Mouse (Mus musculus): ENCODE data around the gene Myh14. TPM values are rescaled to one million over a fixed set of nuclear protein-coding genes. Genes with fewer than 3 reads are reported as not detected.

Myh14 gene
- polyA plus RNA-seq, 1 experiment from 2014 or later = 2.4 TPM

DNA sequence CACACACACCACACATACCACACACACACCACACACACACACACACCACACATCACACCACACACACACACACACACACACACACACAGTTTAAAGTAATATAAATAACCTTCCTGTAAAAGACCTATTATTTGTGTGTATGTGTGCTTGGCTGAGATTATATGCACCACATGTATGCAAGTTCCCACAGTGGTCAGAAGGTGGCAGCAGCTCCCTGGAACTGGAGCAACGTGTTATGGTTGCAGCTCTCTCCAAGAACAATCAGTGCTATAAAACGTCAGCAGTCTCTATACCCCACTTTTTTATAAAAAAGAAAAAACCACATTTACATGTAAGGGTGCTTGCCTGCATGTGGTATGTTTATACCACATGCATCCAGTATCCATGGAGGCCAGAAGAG is 4.2 kb downstream of the Myh14 start:
- H3K27ac ChIP-seq = no peak overlapping the region
- H3K4me3 ChIP-seq = no peak overlapping the region
- no peak for DNase-seq (ENCODE audit: low spot score)
- H3K9me3 ChIP-seq = no peaks in the 10 kb centered on the region
- peaks cover 21% of the 10 kb centered on the region for H3K4me1 ChIP-seq (replicated peaks)
- peaks cover 43% of the 10 kb centered on the region for H3K27me3 ChIP-seq (ENCODE audit: insufficient read depth, poor library complexity, severe bottlenecking)
- WGBS = 78% methylated on average over 2 of the region's 2 CpGs
- H3K36me3 ChIP-seq = no peaks in the 10 kb centered on the region

DNA sequence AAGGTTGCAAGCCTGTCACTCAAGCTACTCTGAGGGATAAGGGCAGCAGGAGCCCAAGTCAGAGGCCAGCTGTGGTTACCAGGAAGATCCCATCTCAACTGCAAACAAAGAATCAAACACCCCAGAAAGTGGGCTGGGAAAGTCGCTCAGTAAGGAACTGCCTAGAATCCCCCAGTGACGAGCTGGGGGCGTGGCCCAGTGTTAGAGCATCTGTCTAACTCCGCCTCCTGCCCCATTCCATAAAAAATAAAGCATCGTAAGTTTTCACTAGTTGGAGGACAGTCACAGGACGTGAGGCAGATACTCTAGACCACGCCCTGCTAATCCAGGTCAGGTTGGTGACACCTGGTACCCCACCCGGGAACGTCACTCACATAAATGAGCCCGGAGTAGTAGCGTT is 5.9 kb downstream of the Myh14 start:
- Histone ChIP-seq H3K4me1 (replicated peaks) (peaks cover 8% of the 10 kb centered on the region; the same call in 1 of the 2 replicates), H3K4me3 (no peak overlapping the region), H3K27me3 (ENCODE audit: insufficient read depth, poor library complexity, severe bottlenecking) (peaks cover 27% of the 10 kb centered on the region), H3K9me3 (no peaks in the 10 kb centered on the region), H3K36me3 (no peaks in the 10 kb centered on the region), H3K27ac (no peak overlapping the region)
- DNase-seq (ENCODE audit: low spot score) = no peak
- 35% methylated on average over 11 of the region's 11 CpGs for WGBS

DNA sequence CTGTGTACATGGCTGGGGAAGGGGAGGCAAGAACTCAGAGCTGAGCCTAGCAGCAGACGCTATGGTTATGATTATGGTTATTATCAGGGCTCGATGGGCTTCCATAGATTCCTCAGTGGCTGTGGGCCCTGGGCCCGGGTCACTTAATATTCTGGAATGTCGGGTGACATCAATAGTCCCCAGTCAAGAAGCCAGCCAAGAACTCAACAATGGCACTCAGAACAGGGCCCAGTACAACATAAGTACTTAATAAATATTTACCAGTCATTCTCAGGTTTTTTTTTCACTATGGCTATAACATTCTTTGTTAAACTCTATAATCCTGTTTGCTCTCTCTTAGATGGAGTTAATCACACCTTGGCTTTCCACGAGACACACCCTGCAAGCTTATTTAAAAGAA is 7.1 kb downstream of the Myh14 start:
- WGBS = 83% methylated on average over 5 of the region's 5 CpGs
- H3K27ac ChIP-seq = no peak overlapping the region; the same call in 1 of the 2 replicates
- H3K36me3 ChIP-seq = no peaks in the 10 kb centered on the region

DNA sequence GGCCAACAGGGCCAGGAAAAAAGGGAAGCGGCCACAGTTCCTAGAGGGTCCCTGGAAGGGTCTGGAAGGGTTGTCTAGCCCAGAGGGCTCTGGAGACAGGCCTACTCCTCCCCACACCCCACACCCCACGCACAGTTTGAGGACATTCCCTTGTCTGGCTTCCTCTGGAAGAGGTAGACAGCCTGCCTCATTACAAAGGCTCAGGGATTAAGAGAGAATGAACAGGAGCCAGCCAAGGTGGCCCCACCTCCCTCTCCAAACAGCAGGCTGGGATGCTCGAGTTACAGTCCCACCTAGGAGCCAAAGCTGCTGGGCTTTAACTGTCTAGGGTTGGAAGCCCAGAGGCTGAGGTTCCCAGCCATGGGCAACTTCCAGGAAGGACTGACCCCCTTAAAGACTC is 8.1 kb downstream of the Myh14 start:
- Histone ChIP-seq H3K27me3 (ENCODE audit: insufficient read depth, poor library complexity, severe bottlenecking) (peaks cover 5% of the 10 kb centered on the region), H3K27ac (peak overlapping the region; percentile 46; the same call in 1 of the 2 replicates), H3K9me3 (no peaks in the 10 kb centered on the region), H3K4me1 (replicated peaks) (0 out of 2 replicates have a peak, but pooled peaks cover 5% of the 10 kb centered on the region), H3K36me3 (no peaks in the 10 kb centered on the region), H3K4me3 (no peak overlapping the region; the same call in 1 of the 2 replicates)
- WGBS = 8% methylated on average over 3 of the region's 3 CpGs
- DNase-seq (ENCODE audit: low spot score) = no peak

More for the DNA sequence above, 7.1 kb downstream of the Myh14 start:
- no peak for DNase-seq (ENCODE audit: low spot score)
- Histone ChIP-seq H3K4me1 (replicated peaks) (0 out of 2 replicates have a peak, but pooled peaks cover 5% of the 10 kb centered on the region), H3K9me3 (no peaks in the 10 kb centered on the region), H3K27me3 (ENCODE audit: insufficient read depth, poor library complexity, severe bottlenecking) (peaks cover 15% of the 10 kb centered on the region), H3K4me3 (no peak overlapping the region)

DNA sequence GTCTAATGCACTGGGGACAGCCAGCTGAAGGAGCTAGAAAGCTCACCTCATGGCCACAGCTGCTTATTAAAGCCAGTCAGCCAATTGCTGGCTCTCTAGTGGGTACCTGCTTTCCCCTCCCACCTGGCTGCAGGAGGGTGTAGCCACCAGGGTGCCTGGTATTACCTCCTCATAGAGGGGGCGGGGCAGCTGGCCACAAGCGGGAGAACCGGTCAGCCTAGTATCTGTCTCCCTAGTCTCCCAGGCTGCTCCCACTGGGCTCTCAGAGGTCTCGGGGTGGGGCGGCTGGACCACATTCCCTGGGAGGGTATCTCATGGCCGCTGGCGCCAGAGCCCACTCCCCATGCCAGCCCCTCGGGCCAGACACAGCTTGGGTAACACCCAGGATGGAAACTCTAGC is 8.5 kb downstream of the Myh14 start:
- 13% methylated on average over 8 of the region's 8 CpGs for WGBS

DNA sequence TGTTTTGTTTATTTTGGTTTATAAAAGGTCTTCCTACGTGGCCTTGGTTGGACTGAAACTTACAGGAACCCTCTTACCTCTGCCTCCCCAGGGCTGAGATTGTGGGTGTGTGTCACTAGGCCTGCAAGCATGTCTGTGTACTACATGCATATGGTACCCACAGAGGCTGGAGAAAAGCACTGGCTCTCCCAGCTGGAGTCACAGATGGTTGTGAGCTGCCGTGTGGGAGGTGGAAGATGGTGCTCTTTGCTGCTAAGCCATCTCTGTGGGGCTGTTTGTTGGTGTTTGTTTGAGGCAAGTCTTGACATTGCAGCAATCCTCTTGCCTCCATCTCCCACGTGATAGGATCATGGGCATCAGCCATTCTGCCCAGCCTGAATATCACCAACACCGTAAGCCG is 9.4 kb downstream of the Myh14 start:
- no peaks in the 10 kb centered on the region for H3K9me3 ChIP-seq
- H3K4me1 ChIP-seq (replicated peaks) = 0 out of 2 replicates have a peak, but pooled peaks cover 5% of the 10 kb centered on the region
- H3K4me3 ChIP-seq = no peak overlapping the region
- no peaks in the 10 kb centered on the region for H3K27me3 ChIP-seq (ENCODE audit: insufficient read depth, poor library complexity, severe bottlenecking)
- 80% methylated on average over 5 of the region's 5 CpGs for WGBS
- no peak for DNase-seq (ENCODE audit: low spot score)
- no peaks in the 10 kb centered on the region for H3K36me3 ChIP-seq
- H3K27ac ChIP-seq = no peak overlapping the region

More for the DNA sequence above, 8.5 kb downstream of the Myh14 start:
- Histone ChIP-seq H3K4me3 (no peak overlapping the region; the same call in 1 of the 2 replicates), H3K27me3 (ENCODE audit: insufficient read depth, poor library complexity, severe bottlenecking) (peaks cover 1% of the 10 kb centered on the region; the same call in 1 of the 2 replicates), H3K9me3 (no peaks in the 10 kb centered on the region), H3K27ac (peak overlapping the region; percentile 46; the same call in 1 of the 2 replicates), H3K4me1 (replicated peaks) (0 out of 2 replicates have a peak, but pooled peaks cover 5% of the 10 kb centered on the region), H3K36me3 (no peaks in the 10 kb centered on the region)
- peak; percentile 25 for DNase-seq (ENCODE audit: low spot score)

DNA sequence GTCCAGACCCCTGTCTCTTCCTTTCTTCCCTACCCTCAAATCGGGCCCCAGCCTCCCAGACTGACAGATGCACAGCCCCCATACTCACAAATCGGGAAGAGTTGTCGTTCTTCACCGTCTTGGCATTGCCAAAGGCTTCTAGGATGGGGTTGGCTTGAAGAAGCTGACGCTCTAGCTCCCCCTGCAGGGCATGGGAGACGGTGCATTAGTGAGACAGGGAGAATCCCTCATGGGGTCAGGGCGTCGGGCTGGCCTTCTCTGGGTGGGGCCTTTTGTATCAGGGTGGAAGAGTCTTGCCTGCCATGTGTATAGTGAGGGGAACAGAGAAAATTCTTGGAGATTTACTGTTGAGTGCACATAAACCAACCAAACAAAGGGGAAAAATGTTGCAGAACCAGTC is 15.1 kb downstream of the Myh14 start:
- 17% methylated on average over 8 of the region's 8 CpGs for WGBS

DNA sequence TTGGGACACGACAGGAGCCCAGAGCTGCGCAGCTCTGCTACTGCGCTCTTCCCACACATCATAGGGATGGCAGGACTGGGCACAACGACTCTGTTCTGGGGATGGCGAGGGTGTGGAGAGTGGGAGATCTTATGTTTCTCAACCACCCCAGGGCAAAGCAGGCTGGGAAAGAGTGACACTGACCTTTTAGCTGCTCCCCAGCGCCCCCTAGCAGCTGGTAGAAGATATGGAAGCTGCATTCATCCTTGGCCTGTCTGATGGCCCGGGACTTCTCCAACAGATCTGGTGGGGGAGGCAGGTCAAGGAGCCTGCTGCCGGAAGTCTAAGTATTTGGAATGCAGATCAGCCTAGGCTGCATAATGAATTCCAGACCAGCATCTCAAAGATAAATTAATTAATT is 16.9 kb downstream of the Myh14 start:
- no peaks in the 10 kb centered on the region for H3K9me3 ChIP-seq
- H3K27ac ChIP-seq = no peak overlapping the region
- no peak overlapping the region for H3K4me3 ChIP-seq
- 53% methylated on average over 8 of the region's 8 CpGs for WGBS
- no peaks in the 10 kb centered on the region for H3K27me3 ChIP-seq (ENCODE audit: insufficient read depth, poor library complexity, severe bottlenecking)
- H3K4me1 ChIP-seq (replicated peaks) = no peaks in the 10 kb centered on the region
- H3K36me3 ChIP-seq = no peaks in the 10 kb centered on the region
- peak; percentile 23 for DNase-seq (ENCODE audit: low spot score)

More for the DNA sequence above, 15.1 kb downstream of the Myh14 start:
- DNase-seq (ENCODE audit: low spot score) = peak; percentile 67
- Histone ChIP-seq H3K4me3 (no peak overlapping the region), H3K27ac (no peak overlapping the region), H3K27me3 (ENCODE audit: insufficient read depth, poor library complexity, severe bottlenecking) (no peaks in the 10 kb centered on the region), H3K36me3 (no peaks in the 10 kb centered on the region), H3K4me1 (replicated peaks) (no peaks in the 10 kb centered on the region), H3K9me3 (no peaks in the 10 kb centered on the region)

DNA sequence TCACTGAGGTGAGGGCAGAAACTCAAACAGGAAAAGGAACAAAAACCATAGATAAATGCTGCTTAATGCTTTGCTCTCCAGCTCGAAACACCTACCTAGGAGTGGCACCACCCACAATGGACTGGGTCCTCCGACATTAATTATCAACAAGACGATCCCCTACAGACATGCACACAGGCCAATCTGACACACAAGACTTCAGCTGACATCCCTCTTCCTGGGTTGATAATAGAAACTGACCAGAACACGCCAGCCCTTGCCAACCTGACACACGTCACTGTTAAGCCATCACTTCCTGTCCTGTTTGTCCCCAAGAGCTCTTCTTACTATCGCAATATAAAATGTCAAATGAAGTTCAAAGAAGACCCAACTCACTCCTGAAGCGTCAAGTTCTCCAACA is 19.2 kb downstream of the Myh14 start:
- WGBS = 83% methylated on average over 7 of the region's 7 CpGs
- Histone ChIP-seq H3K9me3 (no peaks in the 10 kb centered on the region), H3K4me1 (replicated peaks) (0 out of 2 replicates have a peak, but pooled peaks cover 2% of the 10 kb centered on the region), H3K4me3 (no peak overlapping the region), H3K27ac (no peak overlapping the region), H3K27me3 (ENCODE audit: insufficient read depth, poor library complexity, severe bottlenecking) (0 out of 2 replicates have a peak, but pooled peaks cover 1% of the 10 kb centered on the region), H3K36me3 (no peaks in the 10 kb centered on the region)
- DNase-seq (ENCODE audit: low spot score) = no peak

DNA sequence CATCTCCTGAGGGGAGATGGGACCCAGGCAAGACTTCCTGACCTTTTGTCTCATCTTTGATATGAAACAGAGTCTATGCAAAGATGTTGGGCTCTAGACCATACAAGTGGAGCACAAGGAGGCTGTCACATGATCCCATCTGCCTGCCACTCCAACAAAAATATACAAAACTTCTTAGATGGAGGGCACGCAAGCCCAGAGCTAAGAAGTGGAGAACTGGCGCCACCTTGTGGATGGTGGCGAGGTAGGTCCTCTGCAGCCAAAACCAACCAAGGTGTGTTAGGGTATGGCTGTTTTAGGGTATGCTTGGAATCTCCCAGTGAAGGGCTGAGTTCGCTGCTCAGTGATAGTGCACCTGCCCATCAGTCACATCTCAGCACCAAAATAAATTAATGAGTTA is 20.7 kb downstream of the Myh14 start:
- Histone ChIP-seq H3K4me3 (no peak overlapping the region), H3K4me1 (replicated peaks) (peaks cover 2% of the 10 kb centered on the region; the same call in 1 of the 2 replicates), H3K27ac (no peak overlapping the region), H3K9me3 (no peaks in the 10 kb centered on the region), H3K36me3 (no peaks in the 10 kb centered on the region), H3K27me3 (ENCODE audit: insufficient read depth, poor library complexity, severe bottlenecking) (peaks cover 15% of the 10 kb centered on the region)
- peak; percentile 64 for DNase-seq (ENCODE audit: low spot score)
- WGBS = 12% methylated on average over 4 of the region's 4 CpGs

DNA sequence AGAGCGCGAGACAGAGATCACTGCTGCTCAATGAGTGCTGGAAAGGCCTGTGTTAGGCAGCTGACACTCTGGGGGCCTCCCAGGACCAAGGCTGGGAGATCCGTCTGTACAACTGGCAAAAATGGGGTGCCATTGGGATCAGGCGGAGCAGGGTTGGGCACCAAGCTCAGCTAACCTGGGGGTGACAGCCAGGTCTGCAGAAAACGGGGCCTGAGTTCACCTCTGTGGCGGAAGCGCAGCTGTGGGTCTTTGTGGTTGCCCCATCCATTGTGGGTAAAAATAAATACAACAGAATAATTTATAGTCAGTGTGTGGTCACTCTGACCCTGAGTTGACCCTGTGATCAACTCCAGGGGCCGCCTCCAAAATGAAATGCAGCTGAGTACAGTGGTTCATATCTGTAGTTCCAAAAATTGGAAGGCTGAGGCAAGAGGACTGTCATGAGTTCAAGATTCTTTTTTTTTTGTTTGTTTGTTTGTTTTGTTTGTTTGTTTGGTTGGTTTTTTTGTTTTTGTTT is 21.5 kb downstream of the Myh14 start:
- DNase-seq (ENCODE audit: low spot score) = no peak
- Histone ChIP-seq H3K27me3 (ENCODE audit: insufficient read depth, poor library complexity, severe bottlenecking) (peaks cover 23% of the 10 kb centered on the region), H3K9me3 (no peaks in the 10 kb centered on the region), H3K4me1 (replicated peaks) (peaks cover 2% of the 10 kb centered on the region; the same call in 1 of the 2 replicates), H3K36me3 (no peaks in the 10 kb centered on the region), H3K27ac (no peak overlapping the region), H3K4me3 (no peak overlapping the region)
- WGBS = 78% methylated on average over 8 of the region's 8 CpGs

DNA sequence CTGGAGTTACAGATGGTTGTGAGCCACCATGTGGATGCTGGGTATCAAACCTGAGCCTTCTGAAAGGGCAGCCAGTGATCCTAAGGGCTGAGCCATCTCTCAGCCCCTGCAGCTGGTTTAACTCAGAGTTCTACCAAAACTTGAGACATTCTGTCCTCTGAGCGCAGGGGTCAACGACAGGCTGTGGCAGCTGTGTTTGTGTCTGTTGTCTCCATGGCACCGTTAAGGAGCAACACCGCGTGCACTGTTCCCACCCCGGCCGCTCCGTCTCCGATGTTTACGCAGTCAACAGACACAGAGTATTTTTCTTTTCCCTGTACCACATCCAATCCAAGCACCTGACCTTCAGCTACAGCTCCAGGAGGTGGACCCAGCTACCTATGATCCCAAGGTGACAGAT is 22.9 kb downstream of the Myh14 start:
- DNase-seq (ENCODE audit: low spot score) = no peak
- 78% methylated on average over 10 of the region's 10 CpGs for WGBS
- Histone ChIP-seq H3K27ac (no peak overlapping the region), H3K4me3 (no peak overlapping the region), H3K36me3 (no peaks in the 10 kb centered on the region), H3K9me3 (no peaks in the 10 kb centered on the region), H3K27me3 (ENCODE audit: insufficient read depth, poor library complexity, severe bottlenecking) (peaks cover 37% of the 10 kb centered on the region), H3K4me1 (replicated peaks) (peaks cover 2% of the 10 kb centered on the region; the same call in 1 of the 2 replicates)

DNA sequence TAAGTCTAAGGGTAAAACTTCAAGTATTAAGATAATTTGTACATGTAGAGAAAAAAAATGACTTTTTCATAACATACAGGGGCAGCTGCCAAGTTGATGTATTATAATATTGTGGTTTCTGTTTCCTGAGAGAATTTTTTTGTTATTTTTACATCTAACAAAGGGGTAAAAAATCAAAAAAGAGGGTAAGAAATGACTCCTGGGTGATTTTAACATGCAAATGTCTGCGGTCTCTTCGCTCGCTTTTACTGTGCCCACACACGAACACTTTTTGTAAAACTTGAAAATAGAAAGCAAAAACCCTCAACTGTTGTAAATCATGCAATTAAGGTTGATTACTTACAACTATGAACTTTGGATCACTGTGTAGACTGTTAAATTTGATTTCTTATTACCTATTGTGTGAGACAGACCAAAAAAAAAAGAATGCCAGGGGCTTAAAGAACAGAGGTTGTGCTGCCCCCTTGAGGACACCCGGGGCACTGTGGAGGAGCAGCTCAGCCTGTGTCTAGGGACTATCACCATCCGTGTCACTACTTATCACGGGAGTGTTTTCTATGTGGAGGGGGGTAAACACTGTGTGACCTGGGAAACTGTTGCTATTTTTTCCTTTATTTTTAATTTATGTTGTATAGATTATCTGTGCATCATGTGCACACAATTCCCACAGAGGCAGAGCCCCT is 23.5 kb downstream of the Myh14 start:
- Histone ChIP-seq H3K27ac (no peak overlapping the region), H3K4me3 (no peak overlapping the region), H3K4me1 (replicated peaks) (peaks cover 2% of the 10 kb centered on the region; the same call in 1 of the 2 replicates), H3K9me3 (no peaks in the 10 kb centered on the region), H3K27me3 (ENCODE audit: insufficient read depth, poor library complexity, severe bottlenecking) (peaks cover 42% of the 10 kb centered on the region), H3K36me3 (no peaks in the 10 kb centered on the region)
- 51% methylated on average over 7 of the region's 7 CpGs for WGBS
- DNase-seq (ENCODE audit: low spot score) = peak; percentile 58

Data from hindbrain, embryonic 10.5 days (tissue).